Mouse (Mus musculus) NIH3T3 (cell line): Measurements from ENCODE around the gene Olfr466.

Experiments used
- DNase-seq: peaks from one replicate; pipeline ENCODE4 v3.0.0-alpha.2; 2012; ENCODE audit warnings: low read depth

Gene Olfr466

GRCm38 (mm10) chr13:65149940-65150339, at the start of gene Olfr466:
TSS of gene Olfr466 (plus strand) at chr13:65150240.
- DNase-seq, result no peak

GRCm38 (mm10) chr13:65100678-65101077, 49.4 kb upstream of the Olfr466 start:
- DNase-seq, result no peak

GRCm38 (mm10) chr13:65101232-65101631, 48.8 kb upstream of the Olfr466 start:
- DNase-seq, result no peak

GRCm38 (mm10) chr13:65111961-65112360, 38.1 kb upstream of the Olfr466 start:
- peak; percentile 24 for DNase-seq

GRCm38 (mm10) chr13:65112459-65113110, 37.5 kb upstream of the Olfr466 start, which contains the start of gene Mfsd14b:
TSS of gene Mfsd14b (minus strand) at chr13:65112975.
- peak; percentile 93 for DNase-seq

GRCm38 (mm10) chr13:65113239-65113638, 36.8 kb upstream of the Olfr466 start:
- DNase-seq, result no peak

- DNase-seq, result no peak
Observed at GRCm38 (mm10) chr13:65120984-65121383, 29.1 kb upstream of the Olfr466 start.

GRCm38 (mm10) chr13:65122111-65122510, 27.9 kb upstream of the Olfr466 start:
- DNase-seq, result no peak

GRCm38 (mm10) chr13:65127063-65127847, 22.8 kb upstream of the Olfr466 start:
- peak; percentile 19 for DNase-seq

GRCm38 (mm10) chr13:65137789-65138188, 12.3 kb upstream of the Olfr466 start, which contains the start of gene Olfr465-ps1:
TSS of gene Olfr465-ps1 (plus strand) at chr13:65138089.
- DNase-seq, result no peak

GRCm38 (mm10) chr13:65174102-65174501, 24.1 kb downstream of the Olfr466 start:
- no peak for DNase-seq

GRCm38 (mm10) chr13:65175734-65176471, 25.9 kb downstream of the Olfr466 start:
- peak; percentile 54 for DNase-seq

- no peak for DNase-seq
Observed at GRCm38 (mm10) chr13:65176472-65177091, 26.5 kb downstream of the Olfr466 start.

- DNase-seq, result no peak
Observed at GRCm38 (mm10) chr13:65200667-65201066, 50.6 kb downstream of the Olfr466 start.
